Mouse (Mus musculus) testis, postnatal 10 days (tissue): ENCODE data around the gene Vmn2r7.
"Not testable (repeated sequence)": the region's sequence is repeated elsewhere in the genome, so short reads cannot be mapped to it uniquely, and the experiment has no call there.

ENCODE experiments used
- DNase-seq: peaks from one replicate; pipeline ENCODE4 v3.0.0; 2021; ENCODE audit warnings: low spot score

Gene Vmn2r7

DNA sequence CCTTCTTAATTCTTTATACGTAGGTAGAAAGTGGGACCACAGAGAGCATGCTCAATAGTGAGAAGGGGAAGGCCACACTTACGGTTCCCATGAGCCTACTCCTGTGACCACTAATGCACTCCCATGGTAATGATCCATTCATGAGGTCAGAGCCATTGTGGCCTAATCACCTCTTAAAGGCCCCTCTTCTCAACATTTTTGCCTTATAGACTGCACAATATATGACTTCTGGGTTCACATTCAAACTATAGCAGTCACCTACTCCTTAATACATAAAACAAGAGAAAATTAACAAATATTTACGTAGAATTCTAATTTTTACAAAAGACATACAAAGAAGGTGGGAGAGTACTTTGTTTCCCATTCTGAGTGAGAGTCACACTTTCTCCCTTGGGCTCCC lies at the start of gene Vmn2r7:
Gene Vmn2r7 (minus strand): TSS at position 101 of the 400 bp plus-strand sequence.
- DNase-seq: not testable (repeated sequence)

DNA sequence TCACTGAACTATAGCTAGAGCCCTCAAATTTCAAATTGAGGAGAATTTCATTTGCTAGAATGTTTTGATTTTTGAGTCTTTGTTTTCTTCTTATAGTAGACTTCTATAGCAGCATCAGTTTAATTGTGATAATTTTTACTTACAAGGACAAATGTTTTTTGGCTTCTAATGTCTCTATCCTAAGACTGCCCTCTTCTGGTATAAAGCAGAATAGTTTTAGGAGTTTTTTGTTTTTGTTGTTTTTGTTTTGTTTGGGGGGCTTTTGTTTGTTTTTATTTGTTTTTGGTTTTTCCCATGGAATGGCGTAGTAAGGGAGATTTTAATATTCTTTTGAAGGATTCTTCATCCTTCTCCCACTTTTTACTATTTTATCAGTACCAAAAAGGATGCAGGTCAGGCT lies 45.2 kb upstream of the Vmn2r7 start:
- no peak for DNase-seq

DNA sequence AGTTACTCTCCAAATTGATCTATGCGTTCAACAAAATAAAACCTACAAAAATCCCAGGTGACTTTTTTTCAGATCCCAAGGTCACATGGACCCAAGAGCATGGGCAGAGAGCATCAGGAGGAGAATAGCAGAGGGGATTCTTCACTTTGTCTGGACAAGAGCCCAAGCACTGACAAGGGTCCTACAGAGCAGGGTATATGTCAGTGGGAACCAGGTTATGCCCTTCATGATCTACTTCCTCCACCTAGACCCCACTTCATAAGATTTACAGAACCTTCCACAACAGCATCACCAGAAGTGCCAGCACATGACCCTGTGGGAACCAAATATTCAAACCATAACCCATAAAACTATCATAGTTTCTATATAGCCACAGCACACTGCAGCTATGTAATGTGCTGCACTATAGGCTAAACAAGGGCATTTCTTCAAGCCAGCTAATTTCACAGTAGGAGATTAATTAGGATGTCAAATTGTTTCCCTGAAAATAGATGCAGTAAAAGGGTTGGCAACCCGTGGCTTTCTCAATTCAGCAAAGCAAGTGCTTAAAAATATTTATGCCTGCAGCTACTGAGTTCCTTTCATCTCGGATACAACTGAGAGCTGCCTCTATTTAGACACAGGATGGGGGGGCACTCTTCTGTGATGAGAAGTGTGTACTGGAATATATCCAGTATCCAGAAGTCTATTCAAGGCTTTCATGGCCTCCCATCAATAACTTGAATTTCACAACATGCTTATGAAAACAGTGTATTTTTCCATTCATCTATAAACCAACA lies 33.8 kb upstream of the Vmn2r7 start:
- no peak for DNase-seq

DNA sequence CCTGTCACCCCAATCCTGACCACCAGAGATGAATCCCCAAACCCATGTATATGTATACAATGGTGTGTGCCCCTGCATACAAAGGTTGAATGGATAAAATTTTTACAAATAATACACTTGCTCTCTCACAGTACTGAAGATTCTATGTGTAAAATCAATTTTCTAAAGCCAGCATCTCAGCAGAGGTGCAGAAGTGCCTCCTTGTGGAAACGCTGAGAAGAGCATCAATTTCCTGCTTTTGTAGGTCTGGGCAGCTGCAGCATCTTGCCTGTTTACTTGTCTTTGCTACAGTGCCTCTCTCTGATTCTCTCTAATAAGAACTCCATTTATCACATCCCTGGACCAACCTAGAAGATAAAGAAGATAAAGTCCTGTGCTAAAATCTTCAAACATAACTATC lies 32.1 kb upstream of the Vmn2r7 start:
- no peak for DNase-seq

DNA sequence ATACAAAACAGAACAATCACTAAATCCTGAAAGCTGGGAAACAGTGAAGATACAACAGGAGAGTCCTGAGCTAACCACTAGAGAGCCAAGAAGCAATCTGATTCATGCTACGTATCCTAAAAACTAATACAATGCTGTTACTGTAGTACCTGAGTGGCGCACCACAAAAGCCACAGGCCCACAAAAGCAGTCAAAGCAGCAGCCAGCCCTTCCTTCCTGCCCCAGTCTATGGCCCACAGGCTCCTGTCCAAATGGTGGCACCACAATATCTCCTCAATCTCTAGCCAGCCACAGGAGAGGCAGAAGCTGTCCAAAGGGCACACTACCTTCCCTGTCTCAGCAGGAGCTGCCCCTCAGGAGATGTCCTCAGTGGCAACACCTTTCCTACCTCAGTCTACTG lies 1.7 kb downstream of the Vmn2r7 start:
- no peak for DNase-seq

DNA sequence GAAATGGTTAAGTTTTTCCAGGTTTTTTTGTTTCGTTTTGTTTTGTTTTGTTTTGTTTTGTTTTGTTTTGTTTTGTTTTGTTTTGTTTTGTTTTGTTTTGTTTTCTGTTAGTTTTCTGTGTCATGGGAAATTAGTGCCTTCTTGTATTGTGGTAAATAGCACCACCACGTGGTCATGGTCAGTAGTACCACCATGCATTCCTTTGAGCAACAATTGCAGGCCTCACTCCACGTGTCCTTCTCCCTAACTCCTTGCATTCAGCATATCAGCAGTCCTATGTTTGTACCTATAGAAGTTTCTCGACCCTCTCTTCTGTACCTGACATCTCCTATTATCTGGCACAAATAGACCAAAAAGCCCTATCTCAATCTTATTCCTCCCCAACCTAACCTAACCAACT lies 2.3 kb downstream of the Vmn2r7 start:
- peak; percentile 72 for DNase-seq

DNA sequence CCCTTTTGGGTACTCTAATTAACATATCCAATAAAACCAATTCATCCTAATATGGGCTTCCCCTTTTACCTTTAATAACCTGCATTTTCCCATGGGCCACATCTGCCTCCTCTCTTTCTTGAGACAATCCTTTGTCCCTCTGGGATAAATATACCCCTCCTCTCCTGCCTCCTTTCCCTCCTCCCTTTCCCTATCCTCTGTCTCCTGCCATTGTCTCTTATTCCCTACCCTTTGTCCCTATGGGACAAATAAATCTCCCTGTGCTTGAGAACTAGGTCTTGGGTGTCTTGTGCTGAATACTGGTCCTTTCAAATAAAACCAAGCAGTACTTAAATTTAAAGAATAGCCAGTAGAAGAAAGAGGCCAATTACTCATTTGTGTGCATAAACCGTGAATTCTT lies 13.4 kb downstream of the Vmn2r7 start:
- DNase-seq: no peak

DNA sequence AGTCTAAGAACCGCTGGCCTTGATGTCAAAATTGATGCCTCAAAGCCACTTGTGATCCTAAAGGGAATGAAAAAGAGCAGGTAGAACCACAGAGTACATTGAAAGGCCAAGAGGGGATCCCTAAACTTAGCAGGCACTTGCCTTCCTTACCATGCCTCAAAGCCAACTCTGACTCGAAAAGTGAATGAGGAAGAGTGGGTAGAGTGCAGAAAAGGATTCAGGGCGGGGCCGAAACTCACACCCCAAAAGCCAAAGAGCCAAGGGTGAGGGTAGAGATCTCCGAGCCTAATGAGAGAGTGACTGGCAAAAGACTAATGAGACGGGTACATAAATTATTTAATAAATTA lies 53.3 kb downstream of the Vmn2r7 start:
- DNase-seq: no peak

DNA sequence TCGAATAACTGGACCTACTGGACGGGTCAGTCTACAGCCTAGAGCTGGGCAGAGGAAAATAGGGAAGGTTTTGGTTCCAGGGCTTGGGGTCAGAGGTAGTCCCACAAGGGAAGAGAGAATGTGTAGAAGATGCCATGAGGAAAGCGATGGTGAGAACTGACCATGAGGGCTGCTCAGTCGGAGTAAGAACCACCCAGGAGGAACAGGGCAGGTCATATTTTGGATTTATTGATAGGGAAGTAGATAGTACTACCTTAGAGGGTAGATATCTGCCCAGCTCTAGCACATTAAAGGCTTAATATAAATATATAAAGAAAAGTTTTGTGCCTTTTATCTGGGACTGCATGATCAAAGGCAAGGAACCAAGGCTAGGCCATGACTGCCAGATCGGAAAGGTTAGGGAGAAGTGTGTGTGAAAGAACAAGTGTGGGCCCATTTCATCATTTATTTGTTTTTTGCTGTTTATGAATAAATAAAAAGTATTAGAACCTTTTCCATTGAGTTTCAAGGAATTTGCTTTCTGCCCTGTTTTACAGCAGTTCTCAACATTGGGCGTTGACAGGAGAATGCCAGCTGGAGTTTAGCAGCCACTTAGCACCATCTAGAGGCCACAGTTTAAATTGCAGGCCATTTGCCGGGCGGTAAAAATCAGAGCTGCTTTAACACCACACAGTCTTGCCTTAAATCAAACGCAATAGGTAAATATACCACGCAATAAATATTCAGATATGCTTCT lies 53.9 kb downstream of the Vmn2r7 start:
- DNase-seq: peak; percentile 76

DNA sequence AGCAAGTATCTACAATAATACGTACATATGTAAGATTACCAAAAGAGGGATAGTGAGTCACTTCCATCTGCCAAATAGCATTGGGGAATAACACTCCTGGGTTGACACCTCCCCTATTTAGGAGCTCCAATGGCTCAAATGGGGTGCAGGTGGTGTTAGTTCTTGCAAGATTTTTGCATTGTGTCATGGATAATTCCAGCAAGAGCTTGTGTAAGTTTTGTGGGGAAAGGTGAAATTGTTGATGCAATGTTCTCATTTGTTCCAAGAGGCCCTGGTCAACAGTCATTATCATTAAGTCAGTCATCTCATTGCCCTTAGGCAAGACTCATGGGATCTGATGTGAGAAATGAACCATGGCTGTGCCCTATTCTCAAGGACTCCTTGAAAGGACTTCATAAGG lies 61.7 kb downstream of the Vmn2r7 start:
- DNase-seq: no peak

DNA sequence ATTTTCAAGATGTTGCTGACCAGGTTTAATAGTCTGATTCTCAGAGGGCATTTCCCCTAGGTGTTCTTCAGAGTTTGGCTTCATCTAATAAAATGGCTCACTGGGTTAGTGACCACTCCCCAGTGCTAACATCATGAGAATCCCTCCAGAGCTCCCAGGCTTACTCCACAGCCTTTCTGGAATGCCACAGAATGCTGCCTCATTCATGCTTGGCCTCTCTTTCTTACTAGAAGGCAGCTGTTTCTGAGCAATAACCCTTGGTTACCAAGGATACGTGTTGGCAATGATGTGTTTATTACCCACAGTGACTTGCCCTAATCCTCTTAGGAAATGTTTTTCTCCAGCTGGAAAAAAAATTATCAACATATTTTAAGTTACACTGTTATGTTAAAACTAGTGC lies 72.4 kb downstream of the Vmn2r7 start:
- DNase-seq: no peak

DNA sequence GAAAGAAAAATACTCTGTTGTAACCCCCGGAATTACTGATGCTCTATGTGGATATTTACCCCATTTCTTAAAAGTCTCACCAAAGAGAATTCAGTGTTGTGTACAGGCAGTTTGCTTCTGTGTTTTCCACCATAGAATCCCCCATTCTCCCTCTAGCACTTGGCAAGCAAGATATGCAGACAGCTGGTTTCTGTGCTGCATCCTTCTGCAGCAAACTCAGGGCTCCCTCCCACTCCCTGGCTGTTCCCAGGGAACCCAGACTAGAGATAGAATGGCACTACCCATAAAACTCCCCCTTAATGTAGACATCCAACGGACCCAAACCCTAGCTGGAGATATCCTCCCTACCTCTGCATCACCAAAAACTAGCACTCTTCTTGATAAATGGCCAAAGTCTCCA lies 88.4 kb downstream of the Vmn2r7 start:
- no peak for DNase-seq

DNA sequence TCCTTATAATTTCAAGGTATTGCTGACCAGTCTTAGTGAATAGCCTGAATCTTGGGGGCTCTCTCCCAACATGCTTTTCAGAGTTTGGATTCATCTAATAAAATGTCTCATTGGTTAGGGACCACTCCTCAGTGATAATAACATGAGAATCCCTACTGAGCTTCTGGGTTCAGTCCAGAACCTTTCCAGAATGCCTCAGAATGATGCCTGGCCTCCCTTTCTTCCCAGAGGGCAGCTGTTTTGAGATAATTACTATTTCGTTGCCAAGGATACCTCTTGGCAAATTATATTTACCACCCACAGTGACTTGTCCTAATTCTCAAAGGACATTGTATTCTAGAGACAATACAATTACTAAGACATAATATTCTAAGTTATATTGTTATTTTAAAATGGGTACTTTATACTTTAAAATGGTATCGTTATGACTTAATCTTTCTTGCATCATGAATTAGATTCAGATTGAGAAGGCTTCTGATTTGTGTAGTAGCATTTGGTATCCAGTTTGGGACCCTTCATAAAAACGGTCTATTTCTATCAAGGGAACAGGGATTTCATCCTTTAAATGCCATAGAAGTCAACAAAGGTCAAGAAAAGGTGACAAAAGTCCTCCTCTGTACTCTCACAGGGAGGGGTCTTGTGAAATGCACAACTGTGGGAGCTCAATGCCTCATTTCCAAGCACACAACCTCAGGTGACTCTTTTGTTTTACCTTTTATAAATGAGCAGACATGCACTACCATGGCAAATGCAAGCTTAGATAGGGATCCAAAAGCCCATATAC lies 117.2 kb downstream of the Vmn2r7 start:
- DNase-seq: not testable (repeated sequence)

DNA sequence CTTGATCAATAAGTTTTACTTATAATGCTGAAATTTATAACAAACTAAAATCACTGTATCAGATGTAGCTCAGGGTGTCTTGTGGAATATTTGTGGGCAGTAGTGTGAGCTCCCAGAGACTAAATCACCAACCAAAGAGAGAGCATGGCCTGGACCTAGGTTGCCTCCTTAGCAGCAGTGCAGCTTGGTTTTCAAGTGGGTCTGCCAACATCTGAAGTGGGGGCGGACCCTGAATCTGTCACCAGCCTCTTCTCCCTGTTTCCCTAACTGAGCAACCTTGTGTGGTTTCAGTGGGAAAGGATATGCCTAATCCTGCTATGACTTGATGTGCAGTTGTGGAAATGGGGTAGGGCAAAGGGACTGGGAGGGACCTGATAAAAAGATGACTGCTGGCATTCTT lies 118.8 kb downstream of the Vmn2r7 start:
- not testable (repeated sequence) for DNase-seq

DNA sequence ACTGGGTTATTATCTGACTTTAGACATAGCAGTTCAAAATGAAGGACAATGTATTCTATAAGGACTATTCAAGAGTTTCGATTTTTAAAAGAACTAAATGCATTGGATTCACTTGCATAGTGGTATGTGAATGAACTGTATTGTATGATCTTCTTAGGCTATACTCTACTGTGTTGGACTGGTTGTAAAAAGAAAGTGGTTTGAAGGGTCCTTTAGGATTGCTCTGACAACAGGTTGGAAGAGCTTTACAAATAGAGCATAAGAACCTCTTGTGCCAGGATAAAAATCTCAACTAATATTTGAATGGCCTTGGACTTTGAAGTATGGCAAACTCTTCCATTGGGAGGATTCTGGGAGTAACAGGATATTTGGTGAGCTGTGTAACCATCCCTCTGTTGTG lies 168.5 kb downstream of the Vmn2r7 start:
- DNase-seq: not testable (repeated sequence)
